Mouse (Mus musculus) bone marrow, adult 2 months (tissue): ENCODE data around the gene Stra6l.

Experiments
- CTCF ChIP-seq: fragments of 200-500 bp; IDR thresholded peaks from 2 replicates; pipeline ENCODE4 v1.5.1; 2011; ENCODE audit warnings: low read length, control low read depth; ENCODE audit not compliant: control insufficient read depth, insufficient read depth
- POLR2A ChIP-seq: fragments of 200-500 bp; IDR thresholded peaks from 2 replicates; pipeline ENCODE4 v1.6.1; 2011; ENCODE audit warnings: low read depth, mild to moderate bottlenecking, control low read depth, low read length, borderline replicate concordance; ENCODE audit not compliant: control insufficient read depth

DNA sequence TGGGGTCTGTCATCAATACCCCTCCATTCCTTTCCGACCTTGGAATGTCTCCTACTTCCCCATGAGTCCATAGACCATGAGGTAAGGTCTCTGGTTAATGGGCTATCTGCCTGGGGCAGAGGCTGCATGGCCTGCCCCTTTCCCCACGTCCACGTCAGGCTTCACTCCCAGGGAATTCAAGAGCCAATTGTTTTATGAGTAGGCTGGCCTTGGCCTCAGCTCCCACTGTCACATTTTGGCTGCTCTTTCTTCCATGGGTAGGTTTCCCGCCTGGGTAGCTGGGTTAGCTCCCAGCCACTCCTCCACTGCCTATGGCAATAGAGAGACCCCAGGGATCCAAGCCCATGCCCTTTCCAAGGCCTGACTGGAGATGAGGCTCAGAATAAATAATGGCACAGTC, 80.1 kb downstream of the Stra6l start:
- TF ChIP-seq POLR2A (no peak), CTCF (no peak)
